Mouse (Mus musculus) retina, postnatal 7 days (tissue): ENCODE data around the gene Sgpl1.
"Not testable (repeated sequence)": the region's sequence is repeated elsewhere in the genome, so short reads cannot be mapped to it uniquely, and the experiment has no call there.

Source experiments
- DNase-seq: peaks from one replicate; pipeline ENCODE4 v3.0.0-alpha.2; 2012; ENCODE audit warnings: low read depth, low spot score

Sgpl1 gene

DNA sequence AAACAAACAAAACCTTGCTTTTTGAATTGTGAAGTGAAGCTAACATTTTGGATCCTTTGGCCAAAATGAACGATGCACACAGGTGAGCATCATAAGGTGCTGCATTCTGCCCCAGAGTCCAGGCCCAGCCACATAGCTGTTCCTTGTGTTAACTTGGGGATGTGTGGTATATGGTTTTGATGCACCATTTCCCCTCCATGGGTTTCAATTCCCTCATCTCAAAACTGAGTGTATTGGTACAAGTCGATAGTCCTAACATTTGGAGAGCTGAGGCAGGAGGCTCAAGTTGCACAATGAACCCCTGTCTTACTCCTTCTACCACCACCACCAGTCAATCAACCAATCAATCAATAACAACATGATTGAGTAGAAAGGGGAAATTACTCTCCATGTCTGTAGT lies 8.9 kb upstream of the Sgpl1 start:
- DNase-seq = no peak

DNA sequence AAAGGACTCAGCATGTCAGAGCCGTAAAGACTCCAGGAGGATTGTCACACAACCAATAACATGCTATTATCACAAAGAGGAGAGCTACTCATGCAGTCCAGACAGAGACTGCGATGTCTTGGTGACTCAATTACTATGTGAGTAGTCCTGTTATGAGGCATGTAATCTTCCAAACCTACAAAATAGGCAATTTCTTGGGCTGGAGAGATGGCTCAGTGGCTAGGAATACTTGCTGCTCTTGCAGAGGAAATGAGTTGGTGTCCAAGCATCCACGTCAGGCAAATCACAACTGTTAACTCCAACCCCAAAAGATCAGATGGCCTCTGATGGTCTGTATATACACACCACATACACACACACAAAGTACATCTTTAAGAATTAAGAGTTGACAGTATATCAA lies 8.1 kb upstream of the Sgpl1 start:
- no peak for DNase-seq

DNA sequence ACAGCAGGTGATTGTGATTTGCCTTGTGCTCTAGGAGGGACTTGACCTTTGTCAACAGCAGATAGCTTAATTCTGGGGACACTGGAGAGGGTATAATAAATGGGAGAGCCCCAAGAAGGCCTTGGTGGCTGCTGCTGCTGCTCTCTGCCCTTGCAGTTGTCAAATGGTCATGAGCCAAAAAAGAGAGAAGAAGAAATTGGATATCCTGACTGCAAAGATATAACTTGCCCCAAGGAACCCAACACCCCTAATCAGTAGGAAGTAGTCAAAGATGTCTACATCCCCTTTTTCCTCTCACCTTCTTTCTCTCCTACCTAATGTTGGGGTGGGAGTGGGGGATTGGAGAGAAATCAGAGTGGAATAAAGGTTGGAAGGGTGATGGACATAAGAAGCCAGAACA lies 4.6 kb upstream of the Sgpl1 start:
- DNase-seq = no peak

DNA sequence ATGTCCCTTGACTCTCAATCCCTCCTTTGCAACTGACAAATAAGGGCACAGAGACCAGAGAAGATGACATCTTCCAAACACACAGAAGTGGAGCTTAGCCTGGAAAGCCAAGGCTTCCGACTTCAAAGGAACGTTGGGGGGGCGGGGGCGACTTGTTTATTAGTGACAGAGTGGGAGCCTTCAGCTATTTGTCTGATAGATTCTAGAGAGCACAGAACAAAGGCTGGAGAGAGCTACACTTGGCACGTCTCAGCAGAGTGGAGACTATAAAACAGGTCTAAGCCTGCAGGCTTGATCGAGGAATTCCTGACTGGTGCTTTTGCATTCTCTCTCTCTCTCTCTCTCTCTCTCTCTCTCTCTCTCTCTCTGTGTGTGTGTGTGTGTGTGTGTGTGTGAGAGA lies 3.1 kb upstream of the Sgpl1 start:
- no peak for DNase-seq

DNA sequence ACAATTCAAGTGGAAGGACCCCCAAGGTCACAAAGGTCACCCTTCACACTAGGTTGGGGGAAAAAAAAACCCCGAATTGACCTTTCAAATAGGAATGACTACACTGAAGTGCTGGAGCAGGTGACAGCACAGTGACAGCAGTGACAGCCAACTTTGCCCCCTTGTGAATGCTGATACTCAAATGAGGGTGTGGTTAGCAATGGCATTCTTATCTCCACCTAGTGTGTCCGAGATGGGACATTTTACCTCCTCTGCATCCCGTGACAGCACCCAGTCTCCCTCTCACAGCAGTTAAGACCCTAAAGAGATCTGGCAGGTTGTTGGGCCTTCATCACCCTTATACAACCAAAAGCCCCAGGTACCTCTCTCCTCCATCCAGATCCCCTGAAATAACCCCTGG lies 2.0 kb upstream of the Sgpl1 start:
- DNase-seq = no peak

DNA sequence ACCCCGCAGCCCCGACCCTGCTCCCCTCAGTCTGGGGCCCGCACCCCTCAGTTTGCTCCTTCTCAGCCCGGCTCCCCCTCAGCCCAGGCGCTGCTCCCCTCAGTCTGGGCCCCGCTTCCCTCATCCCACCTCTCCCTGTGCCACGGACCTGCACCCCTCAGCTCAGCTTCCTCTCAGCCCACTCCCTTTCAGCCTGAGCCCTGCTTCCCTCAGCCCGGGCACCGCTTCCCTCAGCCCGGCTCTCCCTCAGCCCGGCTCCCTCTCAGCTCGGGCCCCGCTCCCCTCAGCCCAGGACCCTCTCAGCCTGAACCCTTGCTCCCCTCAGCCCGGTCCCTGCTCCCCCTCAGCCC lies 721 bp downstream of the Sgpl1 start:
- DNase-seq = no peak

DNA sequence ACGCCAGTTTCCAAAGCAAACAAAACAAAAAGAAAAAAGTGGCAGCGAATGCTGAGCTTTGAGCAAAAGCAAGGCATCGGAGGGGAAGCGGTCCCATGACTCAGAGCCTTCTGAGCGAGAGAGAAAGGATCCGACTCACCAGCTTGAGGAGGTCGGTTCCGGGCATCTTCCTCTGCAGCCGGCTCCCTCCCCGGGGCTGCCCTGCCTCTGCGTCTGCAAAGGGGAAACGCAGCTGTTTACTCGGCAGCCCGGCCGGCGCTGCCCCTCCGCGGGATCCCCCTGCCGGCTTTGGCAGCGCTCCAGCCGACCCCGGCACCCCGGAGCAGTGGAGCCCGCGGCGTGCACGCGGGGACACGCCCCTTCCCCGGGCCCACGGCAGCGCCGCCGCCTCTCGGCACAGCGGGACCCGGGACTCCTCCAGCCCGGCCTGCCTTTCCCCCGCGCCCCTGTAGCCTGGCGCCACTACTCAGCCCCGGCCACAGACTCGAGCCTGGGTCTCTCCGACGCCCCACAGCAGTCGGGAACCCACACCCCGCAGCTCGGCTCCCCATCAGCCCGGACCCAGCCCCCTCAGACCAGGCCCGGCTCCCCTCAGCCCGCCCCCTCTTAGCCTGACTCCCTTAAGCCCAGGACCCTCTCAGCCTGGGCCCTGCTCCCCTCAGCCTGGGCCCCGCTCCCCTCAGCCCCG lies 1.2 kb downstream of the Sgpl1 start:
- DNase-seq = peak; percentile 38

DNA sequence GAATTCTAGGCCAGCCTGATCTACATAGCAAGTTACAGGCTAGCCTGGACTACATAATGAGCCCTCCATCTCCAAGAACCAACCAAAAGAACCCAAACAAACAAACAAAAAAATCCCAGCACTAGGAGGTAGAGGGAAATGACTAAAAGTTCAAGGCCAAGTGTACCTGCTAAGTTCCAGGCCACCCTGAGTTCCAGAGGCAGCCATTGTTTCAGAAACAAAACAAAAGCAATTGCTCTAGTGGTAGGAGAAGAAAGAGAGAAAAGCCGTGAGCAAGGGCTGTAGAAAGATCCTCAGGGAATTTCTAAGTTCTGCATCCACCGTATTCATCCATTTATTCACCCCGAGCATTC lies 1.8 kb downstream of the Sgpl1 start:
- DNase-seq = no peak

DNA sequence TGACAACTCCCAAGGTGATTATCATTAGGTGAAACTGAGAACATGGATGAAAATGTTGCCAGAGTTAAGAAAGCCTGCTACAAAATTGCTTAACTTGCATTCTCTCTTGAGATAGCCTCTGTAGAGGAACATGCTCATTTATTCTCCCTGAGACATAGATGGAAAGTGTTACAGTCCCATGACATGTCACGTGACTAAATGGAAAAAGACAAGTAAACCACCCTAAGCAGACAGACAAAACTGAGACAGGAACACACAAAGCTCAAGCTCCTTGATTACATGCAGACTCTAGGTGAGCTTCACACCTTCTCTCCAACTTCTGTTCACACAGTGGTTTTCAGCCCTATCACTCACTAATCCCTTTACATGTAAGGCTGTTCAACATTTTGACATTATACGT lies 4.2 kb downstream of the Sgpl1 start:
- no peak for DNase-seq

DNA sequence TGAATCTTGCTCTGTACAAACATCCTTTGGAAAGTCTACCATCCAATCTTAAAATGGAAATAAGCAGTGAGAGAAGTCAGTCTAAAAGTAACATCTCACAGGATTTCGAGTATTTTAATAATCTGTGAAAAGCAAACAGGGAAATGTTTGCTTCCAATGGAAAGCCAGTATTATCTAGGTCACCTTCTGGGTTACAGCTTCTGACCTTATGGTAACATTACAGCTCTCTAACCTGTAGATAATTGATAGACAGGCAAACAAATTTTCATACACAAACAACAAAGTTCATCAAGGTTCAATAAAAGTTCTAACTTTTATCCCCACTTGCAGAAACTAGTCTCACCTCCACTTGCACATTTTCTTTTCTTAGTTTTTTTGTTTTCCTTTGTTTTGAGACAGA lies 9.9 kb downstream of the Sgpl1 start:
- DNase-seq = no peak

DNA sequence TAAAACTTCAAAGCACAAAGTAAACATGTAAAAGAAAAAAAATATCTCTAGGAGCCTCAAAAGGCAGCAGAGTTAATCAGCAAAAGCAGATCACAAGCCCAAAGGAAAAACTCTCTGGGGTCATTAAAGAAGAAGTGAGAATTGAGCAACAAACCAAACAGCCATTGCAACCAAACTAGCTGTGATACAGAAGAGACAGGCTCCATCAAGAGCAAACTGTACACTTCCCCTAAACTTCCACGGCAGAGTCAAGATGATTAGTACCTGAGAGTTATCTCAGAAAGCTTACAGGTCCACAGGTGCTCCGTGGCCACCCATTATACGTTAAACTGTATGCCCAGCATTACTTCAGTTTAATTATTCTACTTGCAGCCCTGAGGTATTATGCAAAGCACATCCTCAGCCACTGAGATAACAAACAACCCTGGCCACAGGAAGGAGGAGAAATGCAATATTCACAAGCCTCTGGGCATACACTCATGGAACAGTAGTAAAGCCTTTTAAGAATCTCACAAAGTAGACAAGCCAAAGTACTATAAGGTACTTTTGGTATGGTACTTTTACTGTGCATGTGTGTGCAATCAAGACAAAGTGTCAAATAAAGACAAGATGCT lies 12.2 kb downstream of the Sgpl1 start:
- DNase-seq = no peak

DNA sequence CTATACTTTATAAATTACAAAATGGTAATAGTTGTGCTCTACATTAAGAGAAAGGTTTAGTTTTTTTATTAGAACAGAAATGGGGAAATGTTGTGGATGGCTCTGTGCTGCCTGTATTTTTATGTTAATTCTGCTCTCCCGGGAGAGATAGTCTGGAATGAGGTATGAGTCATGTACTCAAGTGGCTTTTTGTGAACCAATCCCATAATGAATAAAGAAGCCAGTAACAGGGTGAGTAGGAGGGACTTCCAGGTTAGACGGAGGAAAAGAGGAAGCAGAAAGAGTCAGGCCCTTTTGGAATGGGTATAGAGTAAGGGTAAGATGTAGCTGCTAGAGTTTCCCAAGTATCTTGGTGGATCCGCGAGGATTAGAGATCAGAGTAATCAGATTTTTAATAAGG lies 13.5 kb downstream of the Sgpl1 start:
- no peak for DNase-seq

DNA sequence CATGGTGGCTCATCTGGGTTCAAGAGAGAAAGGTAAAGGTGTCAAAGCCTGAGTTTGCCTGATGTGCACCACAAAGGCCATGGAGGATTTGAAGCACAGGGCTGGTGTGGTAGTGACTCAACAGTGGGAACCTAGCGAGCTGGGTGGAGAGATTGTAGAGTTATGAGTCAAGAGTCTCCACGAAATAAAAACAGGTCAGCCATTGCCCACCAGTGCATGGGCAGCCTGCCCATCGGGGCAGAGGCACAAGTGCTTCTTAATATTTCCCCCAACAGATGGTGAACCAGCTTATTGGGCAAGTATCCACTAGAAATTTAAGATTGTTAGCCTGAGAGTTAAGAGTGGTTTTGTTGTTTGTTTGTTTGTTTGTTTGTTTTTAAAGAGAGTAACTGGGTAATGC lies 16.5 kb downstream of the Sgpl1 start:
- no peak for DNase-seq

DNA sequence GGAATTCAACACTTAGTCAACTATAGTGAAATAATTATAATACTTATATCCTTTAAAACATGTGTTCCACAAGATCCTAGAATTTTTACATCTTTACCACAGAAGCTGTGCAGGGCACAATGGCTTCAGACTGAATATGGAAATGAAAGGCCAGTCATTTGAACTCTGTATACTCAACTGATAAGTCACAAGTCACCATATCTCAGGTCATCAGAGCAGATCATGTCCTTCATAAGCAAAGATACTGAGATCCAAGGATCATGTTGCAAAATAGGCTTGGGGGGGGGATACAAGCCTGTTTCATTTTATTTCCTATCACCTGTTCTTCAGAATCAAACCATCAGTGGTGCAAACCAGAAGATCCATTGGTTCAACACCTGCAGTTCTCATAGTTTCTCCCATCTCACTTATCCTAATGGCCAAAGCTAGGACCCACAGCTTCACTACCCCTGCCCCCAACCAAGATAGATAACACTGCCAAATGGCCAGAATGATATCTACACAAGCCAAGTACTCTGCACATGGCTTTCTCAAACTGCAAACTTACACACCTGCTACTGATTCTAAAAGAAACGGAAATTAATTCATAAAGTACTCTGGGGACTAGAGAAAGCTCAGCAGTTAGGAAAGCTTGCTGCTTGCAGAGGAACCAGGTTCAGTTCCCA lies 18.7 kb downstream of the Sgpl1 start:
- no peak for DNase-seq

DNA sequence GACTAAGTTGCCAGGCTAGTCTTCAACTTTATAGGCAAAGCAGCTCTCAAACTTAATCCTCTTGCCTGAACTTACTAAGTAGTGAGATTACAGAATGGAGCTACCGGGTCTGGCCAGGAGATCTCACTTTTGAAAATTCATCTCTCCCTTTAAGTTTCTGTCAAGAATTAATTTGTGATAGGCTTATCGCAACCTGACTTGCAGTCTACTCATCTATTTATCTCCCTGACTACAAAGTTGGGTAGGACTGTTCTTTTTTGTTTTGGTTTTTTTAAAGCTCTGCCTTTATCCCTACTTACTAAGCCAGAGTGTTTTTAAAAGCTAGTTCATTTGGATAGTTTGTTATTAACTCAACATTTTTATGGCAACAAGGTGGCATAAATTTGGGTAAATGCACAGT lies 23.0 kb downstream of the Sgpl1 start:
- DNase-seq = no peak

DNA sequence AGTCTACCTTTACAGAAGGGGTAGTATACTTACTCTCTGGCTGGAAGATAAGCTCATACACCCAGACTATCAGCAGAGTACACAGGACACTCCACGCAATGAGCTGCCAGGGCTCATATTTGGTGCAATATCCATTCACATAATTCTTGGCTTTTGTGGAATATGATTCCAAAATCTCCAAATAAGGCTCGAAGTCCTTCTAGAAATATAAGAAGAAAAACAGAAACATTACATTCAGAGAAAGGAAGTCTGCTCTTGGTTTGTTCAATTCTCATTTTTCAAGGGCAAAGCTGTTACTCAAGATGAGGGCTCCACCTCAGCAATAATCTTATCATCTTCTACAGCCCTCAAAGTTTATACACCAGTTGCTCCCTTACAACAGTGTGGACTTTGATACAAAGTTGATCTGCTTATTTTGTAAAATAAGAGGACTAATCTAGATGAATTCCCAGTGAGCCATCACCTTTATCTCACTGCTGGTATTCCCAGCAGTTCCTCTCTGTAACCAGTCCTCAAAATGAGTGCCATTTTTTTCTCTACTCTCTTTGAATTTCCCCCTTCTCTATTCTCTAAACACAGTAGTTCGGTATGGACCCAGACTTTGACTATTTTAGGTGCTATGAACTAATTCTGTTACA lies 24.1 kb downstream of the Sgpl1 start:
- DNase-seq = no peak

DNA sequence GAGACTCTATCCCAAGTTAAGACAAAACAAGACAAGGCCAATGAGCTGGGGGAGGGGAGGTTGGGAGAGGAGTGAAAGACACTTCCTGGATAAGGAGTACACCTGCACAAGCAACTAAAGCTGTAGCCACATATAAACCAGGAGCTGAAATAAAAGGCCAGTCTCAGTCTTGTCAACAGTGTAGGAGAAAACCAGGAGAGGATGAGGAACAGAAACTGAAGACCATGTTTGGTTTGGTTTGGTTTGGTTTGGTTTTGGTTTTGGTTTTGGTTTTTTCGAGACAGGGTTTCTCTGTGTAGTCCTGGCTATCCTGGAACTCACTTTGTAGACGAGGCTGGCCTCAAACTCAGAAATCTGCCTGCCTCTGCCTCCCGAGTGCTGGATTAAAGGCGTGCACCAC lies 25.8 kb downstream of the Sgpl1 start:
- not testable (repeated sequence) for DNase-seq

DNA sequence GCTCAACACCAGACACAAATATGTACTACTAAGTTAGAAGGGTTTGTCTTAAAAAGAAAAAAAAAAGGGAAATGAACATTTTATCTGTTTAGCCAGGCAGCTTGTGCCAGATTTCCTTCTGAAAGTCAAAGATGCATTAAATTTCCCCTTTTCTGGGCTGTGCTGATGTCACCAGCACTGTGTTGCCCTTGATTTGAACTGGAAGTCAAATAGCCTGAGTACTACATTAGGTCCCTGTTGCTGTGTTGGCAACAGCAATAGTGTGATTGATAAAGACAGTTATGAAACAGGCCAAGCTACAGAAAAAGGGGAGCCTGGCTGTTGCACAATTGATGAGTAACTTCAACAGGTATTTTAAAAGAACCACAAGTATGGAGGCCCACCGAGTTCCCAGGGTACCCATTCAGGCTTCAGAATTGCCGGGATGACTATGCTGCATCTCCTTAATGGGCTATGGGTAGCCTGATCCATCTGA lies 33.2 kb downstream of the Sgpl1 start:
- no peak for DNase-seq

DNA sequence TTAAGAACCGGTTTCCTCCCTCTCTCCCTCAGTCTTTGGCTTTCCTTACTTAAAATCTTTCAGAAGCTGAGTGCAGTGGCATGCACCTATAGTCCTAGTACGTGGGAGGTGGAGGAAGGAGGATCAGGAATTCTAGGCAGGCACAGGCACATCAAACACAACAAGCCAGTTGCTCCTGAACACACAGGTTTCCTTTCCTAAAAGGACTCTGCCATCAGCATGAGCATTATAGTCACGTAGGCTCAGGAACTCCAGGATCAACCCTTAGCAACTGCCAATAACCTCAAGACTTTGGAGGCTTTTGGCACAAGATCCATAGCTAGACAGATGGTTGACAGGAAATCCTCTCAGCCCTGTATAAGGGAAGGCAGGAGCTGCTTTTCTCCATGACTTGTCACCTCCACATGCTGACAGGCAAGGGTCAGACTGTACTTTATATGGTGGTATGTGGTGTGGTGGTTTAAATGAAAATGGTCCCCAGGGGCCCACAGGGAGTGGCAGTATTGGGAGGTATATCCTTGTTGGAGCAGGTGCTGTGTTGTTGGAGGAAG lies 43.9 kb downstream of the Sgpl1 start:
- DNase-seq = no peak

DNA sequence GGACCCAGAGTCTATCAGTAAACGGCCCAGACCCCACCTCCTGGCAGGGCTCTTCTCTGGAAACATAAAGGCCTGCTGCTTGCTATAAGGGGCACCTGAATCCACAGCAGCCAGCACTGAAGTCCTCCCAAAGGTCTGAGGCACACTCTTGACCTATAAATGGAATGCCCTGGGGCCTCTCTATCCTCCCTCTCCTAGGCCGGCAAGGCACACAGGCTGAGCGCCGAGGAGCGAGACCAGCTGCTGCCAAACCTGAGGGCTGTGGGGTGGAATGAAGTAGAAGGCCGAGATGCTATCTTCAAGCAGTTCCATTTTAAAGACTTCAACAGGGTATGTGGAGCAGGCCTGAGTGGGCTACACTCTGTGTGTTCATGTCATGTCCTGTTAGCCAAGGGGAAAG lies 55.6 kb downstream of the Sgpl1 start:
- DNase-seq = no peak

DNA sequence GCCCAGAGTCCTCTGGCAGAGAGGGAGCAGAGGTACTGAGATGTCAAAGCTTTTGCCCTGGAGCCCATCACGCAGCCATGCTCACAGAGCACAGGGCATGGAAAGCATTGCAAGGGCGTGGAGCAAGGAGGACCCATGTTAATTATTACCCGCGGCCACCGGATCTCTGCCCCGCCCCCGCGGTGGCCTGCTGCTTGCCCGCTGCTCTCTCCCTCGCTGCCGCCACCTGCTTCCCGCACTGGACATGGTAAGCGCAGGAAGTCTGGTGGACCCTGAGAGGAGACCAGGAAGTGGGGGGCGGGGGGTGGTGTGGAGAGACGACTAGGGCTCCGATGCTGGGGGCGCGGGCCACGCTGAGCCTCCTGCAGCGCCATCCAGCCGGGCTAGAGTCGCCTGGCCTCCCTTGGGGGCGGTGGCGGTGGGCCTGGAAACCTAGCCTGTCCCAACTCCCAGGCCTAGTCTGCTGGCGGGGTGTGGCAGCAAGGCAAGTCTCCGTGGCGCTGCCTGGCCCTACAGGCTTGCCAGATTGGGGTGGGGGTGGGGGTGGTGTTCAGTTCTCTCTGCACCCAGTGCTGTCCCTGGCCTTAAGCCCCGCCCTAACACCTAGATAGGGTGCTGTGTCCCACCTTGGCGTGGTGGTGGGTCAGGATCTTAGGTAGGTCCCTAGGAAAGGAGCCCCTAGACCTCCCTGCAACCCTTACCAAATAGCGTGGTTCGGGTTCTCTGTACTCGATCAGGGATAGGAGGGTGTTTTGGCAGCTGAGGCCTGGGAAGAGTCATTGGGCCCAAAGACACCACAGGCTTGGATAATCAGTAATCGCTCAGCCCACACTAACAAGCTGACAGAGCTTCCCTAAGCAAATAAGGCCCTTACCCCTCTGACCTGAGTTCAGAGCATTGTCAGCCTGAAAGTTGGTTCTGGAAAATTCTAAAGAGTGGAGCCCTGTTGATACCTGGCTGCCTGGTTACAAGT lies 58.0 kb downstream of the Sgpl1 start, which contains the start of gene Pcbd1:
Gene Pcbd1 (plus strand): TSS at position 162 of the 973 bp plus-strand sequence.
- DNase-seq = peak; percentile 23
